Mouse (Mus musculus) liver, adult 2 months (tissue): ENCODE results near the gene Grrp1.

Experiments
- CTCF ChIP-seq: fragments of 200-500 bp; IDR thresholded peaks from 2 replicates; pipeline ENCODE4 v1.5.1; 2011; ENCODE audit warnings: low read depth, low read length, control low read depth
- POLR2A ChIP-seq: fragments of 200-500 bp; IDR thresholded peaks from 2 replicates; pipeline ENCODE4 v1.6.1; 2011; ENCODE audit warnings: low read length, control low read depth; ENCODE audit not compliant: insufficient read depth; ENCODE audit errors: extremely low read depth

GRCm38 (mm10) chr4:134255854-134256253 is 1.9 kb upstream of the Grrp1 start:
- no peak for TF ChIP-seq POLR2A
- TF ChIP-seq CTCF = no peak
